Mouse (Mus musculus) liver, embryonic 13.5 days (tissue): ENCODE data around the gene Saa4. TPM values are rescaled to one million over a fixed set of nuclear protein-coding genes. Genes with fewer than 3 reads are reported as not detected.
"Not testable (repeated sequence)": the region's sequence is repeated elsewhere in the genome, so short reads cannot be mapped to it uniquely, and the experiment has no call there.

Source experiments
- ATAC-seq: fragments of 200-750 bp; cut with Nextera tagmentation; 2 replicates; pipeline ENCODE4 v1.8.0; 2017; ENCODE audit warnings: low read depth, mild to moderate bottlenecking, moderate number of reproducible peaks, moderate library complexity
- DNase-seq: peaks from one replicate; pipeline ENCODE4 v3.0.0; 2022
- H3K27ac ChIP-seq: fragments of 300-500 bp; sonication (generic); 2 replicates; pipeline ENCODE4 v1.5.1; 2015; ENCODE audit warnings: moderate library complexity, mild to moderate bottlenecking, inconsistent platforms
- H3K27me3 ChIP-seq: fragments of 300-500 bp; sonication (generic); 2 replicates; pipeline ENCODE4 v1.6.1; 2015; ENCODE audit warnings: mild to moderate bottlenecking, inconsistent platforms
- H3K36me3 ChIP-seq: fragments of 300-500 bp; sonication (generic); 2 replicates; pipeline ENCODE4 v1.6.1; 2015; ENCODE audit warnings: mild to moderate bottlenecking, inconsistent platforms
- H3K4me1 ChIP-seq: fragments of 300-500 bp; sonication (generic); replicated peaks from 2 replicates; pipeline ENCODE4 v1.6.1; 2015; ENCODE audit warnings: inconsistent platforms
- H3K4me2 ChIP-seq: fragments of 300-500 bp; sonication (generic); 2 replicates; pipeline ENCODE4 v1.6.1; 2015; ENCODE audit warnings: inconsistent platforms, mild to moderate bottlenecking, moderate library complexity
- H3K4me3 ChIP-seq: fragments of 300-500 bp; sonication (generic); replicated peaks from 2 replicates; pipeline ENCODE4 v1.5.1; 2015; ENCODE audit warnings: mild to moderate bottlenecking, inconsistent platforms
- H3K9ac ChIP-seq: fragments of 300-500 bp; sonication (generic); 2 replicates; pipeline ENCODE4 v1.6.1; 2015; ENCODE audit warnings: mild to moderate bottlenecking, inconsistent platforms
- H3K9me3 ChIP-seq: fragments of 300-500 bp; sonication (generic); replicated peaks from 2 replicates; pipeline ENCODE4 v1.6.1; 2016; ENCODE audit warnings: inconsistent platforms
- WGBS: fragments of 180-500 bp; shearing (Covaris S2); methylation state at CpG from one replicate; pipeline ENCODE4 v1.1.7; 2015; ENCODE audit not compliant: insufficient replicate concordance; 5-methylcytosine and 5-hydroxymethylcytosine counted together
- polyA plus RNA-seq: library from polyadenylated mRNA; unstranded; fragments of >200 nt; fragmentation: Nextera tagmentation; extraction: Ambion mirVana; gene quantifications from 2 replicates; pipeline ENCODE4 v1.2.1, GENCODE M21; 2015

Saa4 gene
- polyA plus RNA-seq, 1 experiment from 2014 or later = 2.7 TPM

DNA sequence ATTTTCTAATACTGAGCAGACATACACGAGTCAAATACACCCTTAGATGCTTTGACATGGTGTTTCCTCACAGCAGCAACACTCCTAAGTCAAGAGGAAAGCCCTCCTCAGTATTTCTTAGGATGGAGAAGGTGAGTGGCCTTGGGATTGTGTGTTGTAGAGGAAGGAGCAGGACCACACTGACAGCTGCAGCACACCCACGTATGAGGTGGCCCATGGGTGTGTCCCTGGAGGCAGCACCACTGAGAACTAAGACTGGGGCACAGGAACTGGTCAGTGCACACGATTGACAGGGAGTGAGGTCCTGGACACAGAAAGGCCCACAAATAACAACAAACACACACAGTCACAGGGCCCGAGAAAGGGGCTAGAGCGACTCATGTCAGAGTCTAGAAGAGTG is 7.6 kb upstream of the Saa4 start:
- H3K4me2 ChIP-seq, DNase-seq, H3K9ac ChIP-seq, H3K4me3 ChIP-seq, H3K36me3 ChIP-seq, H3K27me3 ChIP-seq, H3K9me3 ChIP-seq, ATAC-seq, H3K27ac ChIP-seq, H3K4me1 ChIP-seq: not testable (repeated sequence)
- 58% methylated on average over 5 of the region's 5 CpGs for WGBS

DNA sequence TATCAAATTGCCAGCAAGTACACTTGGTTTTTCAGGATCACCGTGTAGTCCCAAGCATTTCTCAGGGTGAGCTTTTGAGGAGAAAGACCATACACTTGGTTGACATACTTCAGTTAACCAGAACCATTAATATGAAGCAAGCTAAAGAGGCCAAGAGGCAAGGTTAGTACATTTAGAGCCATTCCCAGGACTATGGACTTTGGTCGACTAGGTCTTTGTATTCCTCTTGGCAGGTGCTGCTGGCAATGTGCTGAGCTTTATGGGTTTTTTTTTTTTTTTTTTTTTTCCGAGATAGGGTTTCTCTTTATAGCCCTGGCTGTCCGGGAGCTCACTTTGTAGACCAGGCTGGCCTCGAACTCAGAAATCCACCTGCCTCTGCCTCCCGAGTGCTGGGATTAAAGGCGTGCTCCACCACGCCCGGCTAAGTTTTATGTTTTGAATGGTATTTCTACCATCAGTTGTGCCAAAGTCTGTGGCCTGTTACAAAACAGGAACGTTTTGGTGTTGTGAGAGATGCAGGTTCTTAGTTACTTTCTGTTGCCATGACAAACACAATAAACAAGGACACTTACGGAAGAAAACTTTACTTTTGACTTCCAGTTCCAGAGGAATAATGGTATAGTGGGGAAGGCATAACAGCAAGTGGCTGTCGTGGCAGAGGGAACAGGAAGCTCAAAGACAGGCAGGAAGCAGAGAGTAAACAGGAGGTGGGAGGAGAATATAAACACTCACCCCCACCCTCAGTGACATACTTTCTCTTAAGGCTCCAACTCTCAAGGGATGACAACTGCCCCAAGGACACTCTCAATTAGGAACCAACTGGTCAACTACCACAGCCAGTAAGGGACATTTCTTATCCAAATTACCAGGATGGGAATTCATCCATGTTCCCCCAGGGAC is 6.4 kb upstream of the Saa4 start:
- no peaks in the 10 kb centered on the region for H3K27me3 ChIP-seq
- 58% methylated on average over 12 of the region's 12 CpGs for WGBS
- H3K9me3 ChIP-seq = no peaks in the 10 kb centered on the region
- no peak overlapping the region for H3K9ac ChIP-seq
- DNase-seq = no peak
- H3K4me1 ChIP-seq = 0 out of 2 replicates have a peak, but pooled peaks cover 3% of the 10 kb centered on the region
- ATAC-seq = no peak
- H3K4me3 ChIP-seq = no peak overlapping the region
- no peaks in the 10 kb centered on the region for H3K36me3 ChIP-seq
- H3K4me2 ChIP-seq = no peak overlapping the region
- H3K27ac ChIP-seq = no peak overlapping the region

DNA sequence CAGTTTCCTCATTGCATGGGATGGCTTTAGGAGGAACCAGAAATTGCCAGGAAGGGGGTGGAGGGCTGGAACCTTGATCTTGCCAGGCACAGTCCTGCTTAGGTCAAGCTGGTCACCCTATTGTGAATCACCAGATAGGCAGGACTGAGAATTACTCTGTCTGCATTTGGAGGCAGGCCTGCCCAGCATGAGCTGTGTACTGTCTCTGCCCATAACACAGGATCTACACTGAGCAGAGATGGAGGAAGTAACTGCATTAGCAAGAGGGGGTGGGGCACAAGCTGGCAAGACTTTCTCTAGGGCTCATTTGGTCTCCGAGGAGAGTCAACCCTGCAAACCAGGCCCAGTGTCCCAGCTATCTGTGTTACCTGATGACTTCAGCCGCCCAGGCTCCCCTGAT is 2.6 kb upstream of the Saa4 start:
- no peak for DNase-seq
- no peak overlapping the region for H3K4me2 ChIP-seq
- no peak for ATAC-seq
- H3K4me1 ChIP-seq = 0 out of 2 replicates have a peak, but pooled peaks cover 3% of the 10 kb centered on the region
- no peaks in the 10 kb centered on the region for H3K9me3 ChIP-seq
- H3K36me3 ChIP-seq = no peaks in the 10 kb centered on the region
- no peak overlapping the region for H3K9ac ChIP-seq
- no peak overlapping the region for H3K4me3 ChIP-seq
- H3K27me3 ChIP-seq = no peaks in the 10 kb centered on the region
- H3K27ac ChIP-seq = no peak overlapping the region
- WGBS = 45% methylated on average over 2 of the region's 2 CpGs

DNA sequence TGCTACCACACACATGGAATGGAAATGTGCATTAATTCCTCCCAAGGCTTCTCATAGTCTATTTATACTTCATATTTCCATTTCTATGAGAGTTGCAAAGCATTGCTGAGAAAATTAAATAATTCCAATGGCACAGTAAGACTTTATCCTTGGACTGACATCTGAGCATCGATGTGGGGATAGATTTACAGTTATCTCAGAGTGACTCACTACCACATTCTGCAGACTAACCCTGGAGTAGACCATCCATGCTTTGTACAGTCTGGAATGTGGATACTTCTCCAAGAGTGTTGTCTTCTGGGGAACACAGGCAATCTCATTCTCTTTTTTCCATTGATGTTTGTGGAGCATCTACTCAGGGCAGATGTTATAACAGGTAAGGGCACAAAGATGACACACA is 4.8 kb downstream of the Saa4 start:
- Histone ChIP-seq H3K4me2 (no peak overlapping the region), H3K9ac (no peak overlapping the region), H3K27me3 (no peaks in the 10 kb centered on the region), H3K36me3 (no peaks in the 10 kb centered on the region), H3K4me3 (no peak overlapping the region), H3K9me3 (no peaks in the 10 kb centered on the region), H3K27ac (no peak overlapping the region), H3K4me1 (no peaks in the 10 kb centered on the region)
- 67% methylated on average over 1 of the region's 1 CpGs for WGBS
- ATAC-seq (no peak), DNase-seq (no peak)

DNA sequence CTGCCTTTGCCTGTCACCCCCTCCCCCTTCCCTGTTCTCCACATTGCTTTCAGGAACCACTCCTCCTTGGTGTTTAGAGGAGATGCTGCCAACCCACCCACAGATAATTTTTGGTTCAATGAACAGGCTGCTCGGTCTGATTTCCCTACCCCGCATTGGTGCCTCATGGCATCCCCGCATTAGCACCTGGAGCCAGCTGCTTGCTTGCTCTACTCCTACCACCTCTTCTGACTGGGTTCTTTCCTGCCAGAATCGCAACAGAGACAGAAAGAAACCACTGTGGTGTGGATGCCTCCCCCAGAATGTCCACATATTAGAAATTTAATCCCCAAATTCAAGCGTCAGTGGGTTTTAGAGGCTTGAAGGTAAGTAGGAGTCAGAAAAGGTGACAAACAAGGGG is 8.0 kb downstream of the Saa4 start:
- H3K36me3 ChIP-seq = no peaks in the 10 kb centered on the region

DNA sequence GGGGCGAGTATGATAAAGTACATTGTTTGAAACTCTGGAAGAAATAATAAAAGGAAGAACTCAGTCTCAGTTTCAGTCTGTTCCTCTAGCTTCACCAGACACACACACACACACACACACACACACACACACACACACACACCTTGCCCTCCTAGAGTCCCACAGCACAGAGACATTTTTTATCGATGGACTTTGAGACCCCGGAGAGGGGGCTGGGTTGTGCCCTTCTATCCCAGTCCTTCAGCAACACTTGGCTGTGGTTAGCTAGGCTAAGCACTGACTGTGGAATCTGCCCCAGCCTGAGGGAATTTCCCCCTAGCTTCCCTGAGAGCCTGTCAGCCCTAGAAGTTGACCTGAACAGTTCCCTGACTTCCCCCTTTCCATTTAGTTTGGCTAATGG is 8.6 kb downstream of the Saa4 start:
- Histone ChIP-seq H3K4me2 (no peak overlapping the region), H3K9me3 (no peaks in the 10 kb centered on the region), H3K9ac (no peak overlapping the region), H3K36me3 (no peaks in the 10 kb centered on the region), H3K27ac (no peak overlapping the region), H3K27me3 (peaks cover 3% of the 10 kb centered on the region; the same call in 1 of the 2 replicates), H3K4me3 (no peak overlapping the region), H3K4me1 (peaks cover 9% of the 10 kb centered on the region; the same call in 1 of the 2 replicates)
- ATAC-seq (peak; percentile 49; the same call in 1 of the 2 replicates), DNase-seq (no peak)
- 63% methylated on average over 3 of the region's 3 CpGs for WGBS

More for the DNA sequence above, 8.0 kb downstream of the Saa4 start:
- H3K4me2 ChIP-seq = no peak overlapping the region
- H3K27ac ChIP-seq = no peak overlapping the region
- H3K4me3 ChIP-seq = no peak overlapping the region
- H3K4me1 ChIP-seq = peaks cover 9% of the 10 kb centered on the region; the same call in 1 of the 2 replicates
- no peak overlapping the region for H3K9ac ChIP-seq
- H3K27me3 ChIP-seq = peaks cover 2% of the 10 kb centered on the region; the same call in 1 of the 2 replicates
- ATAC-seq (no peak), DNase-seq (no peak)
- WGBS = 63% methylated on average over 5 of the region's 5 CpGs
- no peaks in the 10 kb centered on the region for H3K9me3 ChIP-seq

DNA sequence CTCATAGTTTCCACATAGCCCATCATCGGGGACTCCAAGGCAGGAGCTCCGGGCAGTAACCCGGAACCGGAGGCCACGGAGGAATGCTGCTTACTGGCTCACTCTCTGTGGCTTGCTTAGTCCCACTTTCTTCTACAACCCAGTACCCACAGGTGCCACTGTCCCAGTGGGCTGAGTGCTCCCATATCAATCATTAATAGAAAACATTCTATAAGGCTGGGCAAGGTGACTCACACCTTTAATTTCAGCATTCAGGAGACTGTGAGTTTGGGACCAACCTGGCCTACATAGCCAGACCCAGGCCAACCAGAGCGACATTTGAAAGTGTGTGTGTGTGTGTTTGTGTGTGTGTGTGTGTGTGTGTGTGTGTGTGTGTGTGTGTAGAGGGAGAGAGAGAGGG is 9.0 kb downstream of the Saa4 start:
- Histone ChIP-seq H3K4me2 (no peak overlapping the region), H3K36me3 (no peaks in the 10 kb centered on the region), H3K4me1 (peaks cover 9% of the 10 kb centered on the region; the same call in 1 of the 2 replicates), H3K4me3 (no peak overlapping the region), H3K27me3 (peaks cover 3% of the 10 kb centered on the region; the same call in 1 of the 2 replicates), H3K9ac (no peak overlapping the region), H3K9me3 (no peaks in the 10 kb centered on the region), H3K27ac (no peak overlapping the region)
- WGBS = 87% methylated on average over 6 of the region's 6 CpGs
- ATAC-seq = no peak
- DNase-seq = no peak

DNA sequence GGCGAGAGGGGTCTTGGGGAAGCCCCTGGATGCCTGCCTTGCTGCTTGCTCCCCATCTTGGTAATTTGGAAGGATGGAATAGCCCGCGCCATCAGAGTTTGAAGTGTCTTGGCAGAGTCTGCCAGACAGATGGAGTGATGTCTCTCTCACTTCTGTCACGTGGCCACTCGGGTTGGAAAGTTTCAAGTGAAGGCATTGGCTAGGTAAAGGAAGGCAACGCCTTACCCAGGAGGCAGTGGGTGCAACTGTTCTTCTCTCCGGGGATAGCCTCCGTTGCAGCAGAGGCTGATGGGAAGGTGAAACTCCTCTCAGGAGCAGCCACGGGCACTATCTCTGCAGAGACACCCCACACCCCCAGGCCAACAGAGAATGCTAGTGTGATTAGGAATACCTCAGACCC is 11.9 kb downstream of the Saa4 start:
- Histone ChIP-seq H3K4me2 (no peak overlapping the region), H3K4me3 (no peak overlapping the region), H3K9ac (no peak overlapping the region), H3K4me1 (peaks cover 9% of the 10 kb centered on the region; the same call in 1 of the 2 replicates), H3K27me3 (peaks cover 3% of the 10 kb centered on the region; the same call in 1 of the 2 replicates), H3K9me3 (no peaks in the 10 kb centered on the region), H3K36me3 (no peaks in the 10 kb centered on the region), H3K27ac (0 out of 2 replicates have a peak overlapping the region, but pooled peaks have one; percentile 73)
- no peak for DNase-seq
- 50% methylated on average over 9 of the region's 9 CpGs for WGBS
- no peak for ATAC-seq

DNA sequence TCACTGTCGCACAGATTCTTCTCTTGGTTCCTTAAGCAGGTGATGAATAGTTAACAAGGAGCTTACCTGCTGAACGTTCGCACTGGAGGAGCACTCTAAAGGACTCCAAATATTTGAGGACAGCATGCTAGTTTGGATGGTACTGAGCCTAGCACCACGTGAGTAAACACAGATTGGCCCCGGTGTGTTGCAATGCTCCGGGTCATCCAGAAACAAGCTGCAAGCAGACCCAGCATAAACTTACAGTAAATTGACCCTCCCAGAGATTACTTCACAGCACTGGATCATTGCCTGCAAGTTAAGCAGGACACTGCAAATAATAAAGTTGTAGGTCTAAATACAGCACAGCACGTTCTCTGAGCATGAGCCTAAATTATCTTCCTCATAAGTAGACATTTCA is 12.9 kb downstream of the Saa4 start:
- no peak overlapping the region for H3K27ac ChIP-seq
- WGBS = 60% methylated on average over 7 of the region's 7 CpGs
- peak; percentile 79 for ATAC-seq

DNA sequence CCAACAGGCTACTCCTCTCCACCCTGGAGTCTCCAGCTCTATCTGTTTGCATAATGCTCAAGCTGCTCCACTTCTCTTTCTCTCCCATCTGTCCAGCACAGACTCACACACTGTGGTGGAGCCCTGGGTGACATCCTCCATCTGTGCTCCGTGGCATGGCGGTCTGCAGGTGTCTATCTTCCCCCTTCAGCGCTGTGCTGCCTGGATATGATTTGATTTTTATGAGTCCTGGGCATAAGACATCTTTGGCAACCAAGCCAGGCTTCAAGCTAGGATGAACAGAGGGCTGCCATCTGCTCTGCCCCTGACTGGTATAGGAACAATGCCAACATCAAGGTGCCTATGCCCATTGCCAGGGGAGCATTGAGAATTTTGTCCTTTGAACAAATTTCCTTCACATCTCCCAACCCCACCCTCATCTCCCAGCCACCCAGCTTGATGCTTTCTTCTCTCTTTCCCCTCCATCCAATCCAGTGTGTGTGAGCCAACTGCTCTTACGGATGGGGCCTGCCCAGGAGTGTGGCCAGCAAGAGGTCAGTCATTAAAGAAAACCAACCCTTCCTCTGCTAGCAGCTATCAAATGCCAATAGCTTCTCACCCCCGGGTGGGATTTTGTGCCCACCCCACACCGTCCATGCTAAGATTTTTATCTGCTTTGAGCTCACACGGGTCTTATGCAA is 13.7 kb downstream of the Saa4 start:
- Histone ChIP-seq H3K9ac (no peak overlapping the region), H3K4me1 (peaks cover 9% of the 10 kb centered on the region; the same call in 1 of the 2 replicates), H3K9me3 (no peaks in the 10 kb centered on the region), H3K27me3 (peaks cover 3% of the 10 kb centered on the region; the same call in 1 of the 2 replicates), H3K4me3 (no peak overlapping the region), H3K36me3 (no peaks in the 10 kb centered on the region), H3K4me2 (no peak overlapping the region), H3K27ac (0 out of 2 replicates have a peak overlapping the region, but pooled peaks have one; percentile 5)
- WGBS = 52% methylated on average over 7 of the region's 7 CpGs
- ATAC-seq (no peak), DNase-seq (no peak)

More for the DNA sequence above, 12.9 kb downstream of the Saa4 start:
- Histone ChIP-seq H3K4me1 (peaks cover 9% of the 10 kb centered on the region; the same call in 1 of the 2 replicates), H3K36me3 (no peaks in the 10 kb centered on the region), H3K4me3 (no peak overlapping the region), H3K27me3 (peaks cover 3% of the 10 kb centered on the region; the same call in 1 of the 2 replicates), H3K9ac (no peak overlapping the region), H3K4me2 (no peak overlapping the region), H3K9me3 (no peaks in the 10 kb centered on the region)
- no peak for DNase-seq

DNA sequence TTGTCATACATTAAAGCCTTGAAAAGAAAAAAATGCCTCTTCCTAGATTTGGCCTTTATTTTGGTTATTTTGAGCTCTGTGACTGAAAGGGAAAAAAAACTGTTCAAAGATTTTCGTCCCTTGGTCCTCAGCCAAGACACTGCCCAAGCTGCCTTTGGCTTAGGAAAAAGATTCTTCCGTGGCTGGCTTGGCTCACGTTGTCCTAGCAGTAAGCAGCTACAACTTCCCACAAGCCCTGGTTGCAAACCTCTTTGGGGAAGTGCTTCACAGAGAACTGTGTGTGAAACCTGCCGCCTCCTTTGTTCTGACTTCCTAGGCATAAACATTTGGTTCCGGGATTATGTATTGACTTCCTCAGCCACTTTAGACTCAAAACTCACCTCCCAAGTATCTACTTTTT is 15.5 kb downstream of the Saa4 start:
- Histone ChIP-seq H3K4me3 (no peak overlapping the region), H3K4me1 (peaks cover 9% of the 10 kb centered on the region; the same call in 1 of the 2 replicates), H3K4me2 (no peak overlapping the region), H3K9ac (no peak overlapping the region), H3K36me3 (no peaks in the 10 kb centered on the region), H3K9me3 (no peaks in the 10 kb centered on the region), H3K27me3 (peaks cover 3% of the 10 kb centered on the region; the same call in 1 of the 2 replicates), H3K27ac (no peak overlapping the region)
- 32% methylated on average over 5 of the region's 5 CpGs for WGBS
- DNase-seq (no peak), ATAC-seq (no peak)
